Comparison of ENCODE assay signal across 8 mouse cellular contexts in genomic region chr10:95297690-95298104, GRCm38 (mm10). TPM values are rescaled to one million over a fixed set of nuclear protein-coding genes. Genes with fewer than 3 reads are reported as not detected.
DNase-seq lines count a peak whose midpoint lies in the region; TF ChIP-seq lines count a peak whose summit lies in the region.

No protein-coding gene starts in this region.

- TF ChIP-seq CTCF in spleen, adult 2 months (IDR thresholded peaks at IDR 0.05; ENCODE audit: extremely low read depth, insufficient read depth, insufficient read length, insufficient replicate concordance) = no peak

- peak; percentile 28 to 50 for DNase-seq in adrenal gland, postnatal 36 days
- no peak for DNase-seq in adrenal gland, postnatal 4 days (ENCODE audit: low spot score in 2 of 2)
- DNase-seq in spleen, adult 2 months (ENCODE audit: low read depth in 1 of 2, low spot score in 2 of 2) = no peak
- DNase-seq in spleen, postnatal 10 days (ENCODE audit: low spot score in 2 of 2) = no peak
- peak; percentile 46 for DNase-seq in heart, postnatal 4 days
- no peak for DNase-seq in urinary bladder, postnatal 10 days (ENCODE audit: low spot score)
- DNase-seq in embryo, embryonic 10 days (ENCODE audit: low spot score) = no peak
- no peak for DNase-seq in right cerebral cortex, postnatal 4 days

- no peaks in the 10 kb centered on the region for H3K36me3 ChIP-seq in spleen, adult 2 months (ENCODE audit: control insufficient read depth, insufficient read depth, low read length)

- no peak for TF ChIP-seq POLR2A in spleen, adult 2 months (IDR thresholded peaks at IDR 0.05; ENCODE audit: low read depth, low read length)

- no peak overlapping the region for H3K4me3 ChIP-seq in spleen, adult 2 months (ENCODE audit: extremely low read depth, insufficient read depth, insufficient read length)

- peaks cover 13% of the 10 kb centered on the region; the same call in 1 of the 2 replicates for H3K4me1 ChIP-seq in spleen, adult 2 months (ENCODE audit: control insufficient read depth, insufficient read depth, insufficient read length)

- no peaks in the 10 kb centered on the region for H3K27me3 ChIP-seq in spleen, adult 2 months (ENCODE audit: control insufficient read depth, insufficient read depth, low read length)

- WGBS in spleen, adult 2 months = 52% methylated on average over 9 of the region's 9 CpGs

- peak overlapping the region; percentile 44; the same call in 1 of the 2 replicates for H3K27ac ChIP-seq in spleen, adult 2 months (ENCODE audit: insufficient read depth, low read length)

RNA-seq across cellular contexts. Expression of gene Cradd, which starts 26.2 kb away (rescaled TPM):
- total RNA-seq in adrenal gland, postnatal 36 days (2021) = 10 to 100 TPM in 1 of 2 experiments, 1 to 10 TPM in 1; 9.9 to 18.3 TPM
- 10 to 100 TPM; 13.0 to 14.0 TPM for total RNA-seq in adrenal gland, postnatal 4 days (2021)
- 8.2 and 10.2 TPM in 2 replicates for polyA plus RNA-seq in spleen, adult 2 months (2012; rRNA removed)
- total RNA-seq in heart, postnatal 4 days (2021) = 10 to 100 TPM; 11.3 to 12.2 TPM

Comparison
In these comparisons a context has a peak if more than half of its experiments do, and no peak if none do; other contexts are left out.
1. DNase-seq: peak in adrenal gland, postnatal 36 days (2 of 2) and heart, postnatal 4 days (single experiment); none in adrenal gland, postnatal 4 days (0 of 2), spleen, adult 2 months (0 of 2), spleen, postnatal 10 days (0 of 2), urinary bladder, postnatal 10 days (single experiment), embryo, embryonic 10 days (single experiment) and right cerebral cortex, postnatal 4 days (single experiment).